Mouse (Mus musculus): ENCODE results near the gene Aqp12. TPM values are rescaled to one million over a fixed set of nuclear protein-coding genes. Genes with fewer than 3 reads are reported as not detected.
A peak's percentile ranks its signal among the peaks of the same experiment; 100 is the strongest.
"Not testable (repeated sequence)": the region's sequence is repeated elsewhere in the genome, so short reads cannot be mapped to it uniquely, and the experiment has no call there.

Gene Aqp12
- polyA plus RNA-seq (2015; fragmentation: Nextera tagmentation; extraction: Ambion mirVana): not detected in 2 replicates

- H3K27me3 ChIP-seq: no peaks in the 10 kb centered on the region
- no peak within 1 kb of the TSS for H3K4me3 ChIP-seq
- H3K36me3 ChIP-seq: no peaks in the 10 kb centered on the region
- H3K4me2 ChIP-seq: no peak within 1 kb of the TSS
- H3K4me1 ChIP-seq (replicated peaks): no peaks in the 10 kb centered on the region
- no peak for ATAC-seq (ENCODE audit: low read depth)
- 0 out of 2 replicates have a peak, but pooled peaks cover 3% of the 10 kb centered on the region for H3K9me3 ChIP-seq
- no peak within 1 kb of the TSS for H3K27ac ChIP-seq (replicated peaks)
- no peak within 1 kb of the TSS for H3K9ac ChIP-seq
- WGBS: 83% methylated on average over 7 of the region's 7 CpGs
These were observed at the start of gene Aqp12 for GRCm38 (mm10) chr1:93006061-93006460. Aqp12 (plus strand) TSS chr1:93006334.

- H3K4me2 ChIP-seq: peak overlapping the region; percentile 42
- not testable (repeated sequence) for H3K4me3 ChIP-seq; H3K27ac ChIP-seq (replicated peaks); H3K27me3 ChIP-seq; H3K9ac ChIP-seq; H3K36me3 ChIP-seq; ATAC-seq (ENCODE audit: low read depth); H3K9me3 ChIP-seq; H3K4me1 ChIP-seq (replicated peaks)
- 13% methylated on average over 11 of the region's 11 CpGs for WGBS
These were observed 49.4 kb upstream of the Aqp12 start for GRCm38 (mm10) chr1:92956571-92957335.

- H3K9me3 ChIP-seq: no peaks in the 10 kb centered on the region
- no peak overlapping the region for H3K4me2 ChIP-seq
- no peak overlapping the region for H3K27ac ChIP-seq (replicated peaks)
- no peak overlapping the region for H3K9ac ChIP-seq
- no peak overlapping the region for H3K4me3 ChIP-seq
- H3K27me3 ChIP-seq: no peaks in the 10 kb centered on the region
- 0 out of 2 replicates have a peak, but pooled peaks cover 3% of the 10 kb centered on the region for H3K4me1 ChIP-seq (replicated peaks)
- 75% methylated on average over 1 of the region's 1 CpGs for WGBS
- no peak for ATAC-seq (ENCODE audit: low read depth)
- no peaks in the 10 kb centered on the region for H3K36me3 ChIP-seq
These were observed 47.1 kb upstream of the Aqp12 start for GRCm38 (mm10) chr1:92958999-92959398.

GRCm38 (mm10) chr1:92970791-92971190 lies 35.3 kb upstream of the Aqp12 start:
- H3K9ac ChIP-seq; H3K4me1 ChIP-seq (replicated peaks); H3K4me2 ChIP-seq; H3K4me3 ChIP-seq; H3K27me3 ChIP-seq; H3K36me3 ChIP-seq; H3K9me3 ChIP-seq; ATAC-seq (ENCODE audit: low read depth); H3K27ac ChIP-seq (replicated peaks): not testable (repeated sequence)
- 89% methylated on average over 6 of the region's 6 CpGs for WGBS

GRCm38 (mm10) chr1:92971879-92972795 lies 34.0 kb upstream of the Aqp12 start:
- 91% methylated on average over 7 of the region's 7 CpGs for WGBS

GRCm38 (mm10) chr1:92972854-92973253 lies 33.3 kb upstream of the Aqp12 start:
- ATAC-seq (ENCODE audit: low read depth): no peak

More at GRCm38 (mm10) chr1:92971879-92972795, 34.0 kb upstream of the Aqp12 start:
- Histone ChIP-seq H3K27ac (replicated peaks) (no peak overlapping the region), H3K4me1 (replicated peaks) (0 out of 2 replicates have a peak, but pooled peaks cover 5% of the 10 kb centered on the region), H3K27me3 (no peaks in the 10 kb centered on the region), H3K9ac (no peak overlapping the region), H3K4me2 (no peak overlapping the region), H3K36me3 (no peaks in the 10 kb centered on the region), H3K9me3 (no peaks in the 10 kb centered on the region), H3K4me3 (no peak overlapping the region)
- no peak for ATAC-seq (ENCODE audit: low read depth)

GRCm38 (mm10) chr1:92976141-92976566 lies 30.0 kb upstream of the Aqp12 start:
- Histone ChIP-seq H3K9ac (no peak overlapping the region), H3K9me3 (no peaks in the 10 kb centered on the region), H3K27ac (replicated peaks) (no peak overlapping the region), H3K4me3 (no peak overlapping the region), H3K27me3 (no peaks in the 10 kb centered on the region), H3K4me2 (no peak overlapping the region), H3K4me1 (replicated peaks) (0 out of 2 replicates have a peak, but pooled peaks cover 5% of the 10 kb centered on the region), H3K36me3 (no peaks in the 10 kb centered on the region)
- 54% methylated on average over 6 of the region's 6 CpGs for WGBS
- no peak for ATAC-seq (ENCODE audit: low read depth)

More at GRCm38 (mm10) chr1:92972854-92973253, 33.3 kb upstream of the Aqp12 start:
- H3K9ac ChIP-seq: no peak overlapping the region
- no peaks in the 10 kb centered on the region for H3K36me3 ChIP-seq
- no peaks in the 10 kb centered on the region for H3K9me3 ChIP-seq
- H3K27me3 ChIP-seq: no peaks in the 10 kb centered on the region
- no peak overlapping the region for H3K4me3 ChIP-seq
- H3K4me2 ChIP-seq: no peak overlapping the region
- H3K4me1 ChIP-seq (replicated peaks): 0 out of 2 replicates have a peak, but pooled peaks cover 5% of the 10 kb centered on the region
- no peak overlapping the region for H3K27ac ChIP-seq (replicated peaks)
- WGBS: 62% methylated on average over 1 of the region's 1 CpGs

- Histone ChIP-seq H3K36me3 (no peaks in the 10 kb centered on the region), H3K27ac (replicated peaks) (no peak overlapping the region), H3K4me3 (no peak overlapping the region), H3K9me3 (no peaks in the 10 kb centered on the region), H3K9ac (no peak overlapping the region), H3K27me3 (no peaks in the 10 kb centered on the region), H3K4me2 (no peak overlapping the region), H3K4me1 (replicated peaks) (no peaks in the 10 kb centered on the region)
- 46% methylated on average over 7 of the region's 7 CpGs for WGBS
- no peak for ATAC-seq (ENCODE audit: low read depth)
These were observed 27.5 kb upstream of the Aqp12 start for GRCm38 (mm10) chr1:92978645-92979044.

GRCm38 (mm10) chr1:92979073-92979602 lies 27.0 kb upstream of the Aqp12 start:
- no peak overlapping the region for H3K4me3 ChIP-seq
- 0 out of 2 replicates have a peak, but pooled peaks have one; percentile 27 for ATAC-seq (ENCODE audit: low read depth)
- no peak overlapping the region for H3K27ac ChIP-seq (replicated peaks)
- no peaks in the 10 kb centered on the region for H3K4me1 ChIP-seq (replicated peaks)
- no peaks in the 10 kb centered on the region for H3K27me3 ChIP-seq
- no peaks in the 10 kb centered on the region for H3K36me3 ChIP-seq
- WGBS: 43% methylated on average over 11 of the region's 11 CpGs
- H3K9me3 ChIP-seq: no peaks in the 10 kb centered on the region
- no peak overlapping the region for H3K4me2 ChIP-seq
- no peak overlapping the region for H3K9ac ChIP-seq

- H3K27me3 ChIP-seq: no peaks in the 10 kb centered on the region
- no peaks in the 10 kb centered on the region for H3K9me3 ChIP-seq
- H3K4me3 ChIP-seq: no peak overlapping the region
- H3K9ac ChIP-seq: no peak overlapping the region
- ATAC-seq (ENCODE audit: low read depth): no peak
- WGBS: 82% methylated on average over 7 of the region's 7 CpGs
- H3K4me1 ChIP-seq (replicated peaks): no peaks in the 10 kb centered on the region
- no peak overlapping the region for H3K27ac ChIP-seq (replicated peaks)
- H3K4me2 ChIP-seq: no peak overlapping the region
- H3K36me3 ChIP-seq: no peaks in the 10 kb centered on the region
These were observed 24.9 kb upstream of the Aqp12 start for GRCm38 (mm10) chr1:92981056-92981845.

GRCm38 (mm10) chr1:92982931-92983605 lies 23.1 kb upstream of the Aqp12 start:
- H3K27ac ChIP-seq (replicated peaks): no peak overlapping the region
- no peak for ATAC-seq (ENCODE audit: low read depth)
- no peak overlapping the region for H3K9ac ChIP-seq
- H3K27me3 ChIP-seq: no peaks in the 10 kb centered on the region
- no peak overlapping the region for H3K4me2 ChIP-seq
- H3K36me3 ChIP-seq: no peaks in the 10 kb centered on the region
- H3K4me1 ChIP-seq (replicated peaks): no peaks in the 10 kb centered on the region
- H3K4me3 ChIP-seq: no peak overlapping the region
- WGBS: 93% methylated on average over 17 of the region's 17 CpGs
- H3K9me3 ChIP-seq: no peaks in the 10 kb centered on the region
